Mouse (Mus musculus) thymus, adult 2 months (tissue): Measurements from ENCODE around the gene Edn1. TPM values are rescaled to one million over a fixed set of nuclear protein-coding genes. Genes with fewer than 3 reads are reported as not detected.

ENCODE experiments used
- DNase-seq: peaks from one replicate; pipeline ENCODE4 v3.0.0; 2021
- H3K27ac ChIP-seq: fragments of 200-500 bp; 2 replicates; pipeline ENCODE4 v1.5.1; 2012; ENCODE audit warnings: low read length, control low read depth; ENCODE audit not compliant: control insufficient read depth, insufficient read depth
- H3K27me3 ChIP-seq: fragments of 200-500 bp; 2 replicates; pipeline ENCODE4 v1.6.1; 2012; ENCODE audit warnings: mild to moderate bottlenecking, low read length, moderate library complexity, mixed read lengths; ENCODE audit not compliant: control insufficient read depth, insufficient read depth
- H3K36me3 ChIP-seq: fragments of 200-500 bp; 2 replicates; pipeline ENCODE4 v1.6.1; 2012; ENCODE audit warnings: mild to moderate bottlenecking, low read length, moderate library complexity; ENCODE audit not compliant: control insufficient read depth, insufficient read depth
- H3K4me1 ChIP-seq: fragments of 200-500 bp; replicated peaks from 2 replicates; pipeline ENCODE4 v1.6.1; 2012; ENCODE audit warnings: low read length; ENCODE audit not compliant: control insufficient read depth, insufficient read depth
- H3K4me3 ChIP-seq: fragments of 200-500 bp; 2 replicates; pipeline ENCODE4 v1.5.1; 2012; ENCODE audit warnings: mild to moderate bottlenecking, low read length, control low read depth, moderate library complexity; ENCODE audit not compliant: control insufficient read depth, insufficient read depth
- CTCF ChIP-seq: fragments of 200-500 bp; IDR thresholded peaks from 2 replicates; pipeline ENCODE4 v1.5.1; 2012; ENCODE audit warnings: mild to moderate bottlenecking, control low read depth, low read length, moderate library complexity, borderline replicate concordance; ENCODE audit not compliant: control insufficient read depth, poor library complexity, insufficient read depth; ENCODE audit errors: extremely low read depth
- POLR2A ChIP-seq: fragments of 200-500 bp; IDR thresholded peaks from 2 replicates; pipeline ENCODE4 v1.6.1; 2012; ENCODE audit warnings: mild to moderate bottlenecking, low read length, control low read depth, moderate library complexity; ENCODE audit not compliant: control insufficient read depth, poor library complexity, insufficient read depth; ENCODE audit errors: extremely low read depth
- WGBS: fragments of 180-500 bp; shearing (Covaris S2); methylation state at CpG from one replicate; pipeline ENCODE4 v1.1.7; 2018; 5-methylcytosine and 5-hydroxymethylcytosine counted together
- polyA plus RNA-seq: library from polyadenylated mRNA; depleted of rRNA; stranded (reverse); fragments of >200 nt; gene quantifications from 2 replicates; pipeline ENCODE4 v1.2.3, GENCODE M21; 2012; rRNA removed

The Edn1 gene
- polyA plus RNA-seq = 0.65 and 0.80 TPM in 2 replicates

DNA sequence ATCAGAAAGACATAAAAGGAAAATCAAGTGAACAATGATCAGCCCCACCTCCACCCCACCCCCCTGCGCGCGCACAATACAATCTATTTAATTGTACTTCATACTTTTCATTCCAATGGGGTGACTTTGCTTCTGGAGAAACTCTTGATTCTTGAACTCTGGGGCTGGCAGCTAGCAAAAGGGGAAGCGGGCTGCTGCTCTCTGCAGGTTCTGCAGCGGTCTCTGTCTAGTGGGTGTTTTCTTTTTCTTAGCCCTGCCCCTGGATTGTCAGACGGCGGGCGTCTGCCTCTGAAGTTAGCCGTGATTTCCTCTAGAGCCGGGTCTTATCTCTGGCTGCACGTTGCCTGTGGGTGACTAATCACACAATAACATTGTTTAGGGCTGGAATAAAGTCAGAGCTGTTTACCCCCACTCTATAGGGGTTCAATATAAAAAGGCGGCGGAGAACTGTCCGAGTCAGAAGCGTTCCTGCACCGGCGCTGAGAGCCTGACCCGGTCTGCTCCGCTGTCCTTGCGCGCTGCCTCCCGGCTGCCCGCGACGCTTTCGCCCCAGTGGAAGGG, at the start of gene Edn1:
TSS of gene Edn1 (plus strand) at position 316 of the 561 bp plus-strand sequence.
- H3K27ac ChIP-seq = no peak within 1 kb of the TSS
- no peak within 1 kb of the TSS for H3K4me3 ChIP-seq
- no peaks in the 10 kb centered on the region; the same call in 1 of the 2 replicates for H3K27me3 ChIP-seq
- no peaks in the 10 kb centered on the region for H3K36me3 ChIP-seq
- no peaks in the 10 kb centered on the region for H3K4me1 ChIP-seq
- DNase-seq = no peak
- TF ChIP-seq POLR2A (no peak), CTCF (no peak)
- WGBS = 1% methylated on average over 26 of the region's 26 CpGs

DNA sequence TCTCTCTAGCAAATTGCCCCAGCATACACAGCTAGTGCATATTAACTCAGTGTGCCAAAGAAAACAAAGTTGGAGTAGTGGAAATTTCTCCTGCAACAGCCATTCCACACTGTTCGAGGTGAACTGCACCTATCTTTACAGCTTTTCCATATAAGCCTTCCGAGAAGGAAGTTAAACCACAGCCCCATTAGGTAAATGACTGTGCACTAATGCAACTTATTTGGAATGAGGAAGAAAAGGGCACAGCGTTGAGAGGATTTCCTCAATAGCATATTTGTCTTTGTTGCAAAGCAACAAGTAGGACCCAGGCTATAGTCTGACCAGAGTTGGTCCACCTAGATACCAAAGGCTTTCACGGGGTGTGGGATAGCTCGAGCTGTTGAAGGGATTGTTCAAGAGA, 47.5 kb upstream of the Edn1 start:
- no peak overlapping the region for H3K27ac ChIP-seq
- H3K4me1 ChIP-seq = no peaks in the 10 kb centered on the region
- H3K27me3 ChIP-seq = no peaks in the 10 kb centered on the region
- TF ChIP-seq POLR2A (no peak), CTCF (no peak)
- 23% methylated on average over 5 of the region's 5 CpGs for whole genome bisulfite sequencing
- H3K4me3 ChIP-seq = no peak overlapping the region
- H3K36me3 ChIP-seq = no peaks in the 10 kb centered on the region
- DNase-seq = no peak

DNA sequence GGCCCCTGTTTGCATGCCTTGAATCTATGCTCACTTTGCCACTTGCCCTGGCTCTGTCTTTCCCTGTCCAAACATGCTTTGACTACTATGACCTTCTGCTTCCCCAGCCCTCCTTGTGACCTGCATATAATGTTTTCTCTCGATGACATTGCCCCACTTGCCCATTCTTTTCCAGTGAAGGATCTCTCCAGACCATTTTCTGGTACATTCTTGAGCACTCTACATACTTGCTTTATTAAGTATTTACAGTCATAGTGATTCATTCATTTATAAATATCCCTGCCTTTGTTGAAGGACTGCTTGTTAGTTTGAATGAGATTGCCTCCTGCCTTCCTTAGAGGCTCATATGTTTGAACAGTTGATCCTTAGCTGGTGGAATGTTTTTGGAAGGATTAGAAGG, 46.2 kb upstream of the Edn1 start:
- H3K27me3 ChIP-seq = no peaks in the 10 kb centered on the region
- no peak overlapping the region for H3K4me3 ChIP-seq
- 91% methylated on average over 1 of the region's 1 CpGs for WGBS
- TF ChIP-seq POLR2A = no peak
- TF ChIP-seq CTCF = no peak
- H3K4me1 ChIP-seq = no peaks in the 10 kb centered on the region
- H3K36me3 ChIP-seq = no peaks in the 10 kb centered on the region
- no peak for DNase-seq
- H3K27ac ChIP-seq = no peak overlapping the region

DNA sequence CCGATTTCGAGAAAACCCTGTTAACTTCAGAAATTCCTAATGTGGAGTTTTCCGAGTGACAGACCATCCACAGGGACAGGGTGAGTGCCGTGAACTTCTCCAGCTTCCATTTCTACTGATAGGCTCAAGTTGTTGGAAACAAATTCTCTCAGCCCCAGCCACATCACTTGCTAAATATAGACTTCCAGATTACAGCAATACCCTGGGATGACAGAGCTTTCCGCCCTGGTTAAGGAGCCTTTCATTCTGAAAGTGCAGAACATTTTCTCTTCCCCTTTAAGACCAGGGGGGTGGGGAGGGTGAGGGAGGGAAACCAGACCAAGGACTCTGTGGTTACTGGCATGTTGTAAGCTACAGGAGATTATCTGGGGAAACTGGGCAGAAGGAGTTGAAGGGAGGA, 42.9 kb upstream of the Edn1 start:
- Histone ChIP-seq H3K27me3 (no peaks in the 10 kb centered on the region), H3K4me1 (no peaks in the 10 kb centered on the region), H3K27ac (no peak overlapping the region), H3K36me3 (no peaks in the 10 kb centered on the region), H3K4me3 (no peak overlapping the region)
- TF ChIP-seq POLR2A (no peak), CTCF (no peak)
- WGBS = 55% methylated on average over 5 of the region's 5 CpGs
- no peak for DNase-seq

DNA sequence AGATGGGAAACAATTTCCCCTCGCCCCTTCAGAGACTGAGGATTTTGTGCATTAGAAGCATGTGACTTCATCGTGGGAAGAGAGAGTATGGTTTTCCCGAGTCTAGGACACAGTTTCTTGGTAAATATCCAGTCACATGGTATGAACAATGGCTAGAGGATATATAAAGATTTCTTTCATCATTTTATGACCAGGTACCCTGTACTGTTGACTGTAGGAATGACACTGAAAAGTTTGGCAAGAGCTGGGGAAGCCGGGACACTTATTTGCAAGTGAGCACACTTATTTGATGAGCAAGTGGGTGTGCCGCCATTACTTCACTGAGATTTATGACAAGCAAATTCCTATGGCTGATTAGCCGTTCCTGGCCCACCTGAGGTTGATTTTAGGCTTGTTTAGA, 40.6 kb upstream of the Edn1 start:
- Histone ChIP-seq H3K4me1 (no peaks in the 10 kb centered on the region), H3K27ac (no peak overlapping the region), H3K27me3 (no peaks in the 10 kb centered on the region), H3K36me3 (no peaks in the 10 kb centered on the region), H3K4me3 (no peak overlapping the region)
- no peak for DNase-seq
- no peak for TF ChIP-seq POLR2A
- no peak for TF ChIP-seq CTCF
- WGBS = 95% methylated on average over 6 of the region's 6 CpGs

DNA sequence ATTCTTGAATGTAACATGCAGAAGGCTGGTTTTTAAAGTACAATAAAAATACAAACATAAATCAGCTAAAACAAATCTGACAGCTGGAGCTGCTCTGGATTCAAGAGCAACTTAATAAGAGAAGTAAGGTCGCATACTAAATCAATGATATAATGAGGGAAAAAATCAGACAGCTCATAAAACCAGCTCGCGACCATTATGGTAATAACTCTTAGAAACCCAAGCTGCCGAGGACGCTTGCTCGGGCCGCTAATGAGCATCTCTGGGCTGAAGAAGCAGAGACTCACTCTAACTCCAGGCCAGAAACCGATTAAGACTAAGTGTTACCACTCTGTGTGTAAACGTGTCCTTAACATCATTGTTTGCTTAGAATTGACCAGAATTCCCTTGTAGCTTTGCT, 31.2 kb upstream of the Edn1 start:
- no peak overlapping the region for H3K27ac ChIP-seq
- TF ChIP-seq CTCF = no peak
- TF ChIP-seq POLR2A = no peak
- no peak overlapping the region for H3K4me3 ChIP-seq
- H3K27me3 ChIP-seq = no peaks in the 10 kb centered on the region
- DNase-seq = no peak
- WGBS = 97% methylated on average over 9 of the region's 9 CpGs
- no peaks in the 10 kb centered on the region for H3K36me3 ChIP-seq
- no peaks in the 10 kb centered on the region for H3K4me1 ChIP-seq
